Mouse (Mus musculus) limb, embryonic 14.5 days (tissue): ENCODE data around the gene Fam163a. TPM values are rescaled to one million over a fixed set of nuclear protein-coding genes. Genes with fewer than 3 reads are reported as not detected.

Experiments used
- ATAC-seq: fragments of 200-750 bp; cut with Nextera tagmentation; 2 replicates; pipeline ENCODE4 v1.8.0; 2017; ENCODE audit warnings: low read depth, moderate number of reproducible peaks, moderate TSS enrichment; ENCODE audit not compliant: low FRiP score
- DNase-seq: peaks from one replicate; pipeline ENCODE4 v3.0.0-alpha.2; 2015; ENCODE audit warnings: low spot score
- H3K27ac ChIP-seq: fragments of 300-500 bp; sonication (generic); replicated peaks from 2 replicates; pipeline ENCODE4 v1.5.1; 2014; ENCODE audit warnings: low read depth, mild to moderate bottlenecking, low read length, moderate library complexity, mixed read lengths
- H3K27me3 ChIP-seq: fragments of 300-500 bp; sonication (generic); 2 replicates; pipeline ENCODE4 v1.6.1; 2014; ENCODE audit warnings: low read length, mixed read lengths; ENCODE audit not compliant: control insufficient read depth, insufficient read depth
- H3K36me3 ChIP-seq: fragments of 300-500 bp; sonication (generic); 2 replicates; pipeline ENCODE4 v1.6.1; 2014; ENCODE audit warnings: mild to moderate bottlenecking, low read length, moderate library complexity, mixed read lengths; ENCODE audit not compliant: control insufficient read depth, insufficient read depth
- H3K4me1 ChIP-seq: fragments of 300-500 bp; sonication (generic); 2 replicates; pipeline ENCODE4 v1.6.1; 2014; ENCODE audit warnings: antibody characterized with exemption, low read length, mixed read lengths; ENCODE audit not compliant: control insufficient read depth, insufficient read depth
- H3K4me2 ChIP-seq: fragments of 300-500 bp; sonication (generic); replicated peaks from 2 replicates; pipeline ENCODE4 v1.6.1; 2014; ENCODE audit warnings: low read depth, mild to moderate bottlenecking, low read length, moderate library complexity; ENCODE audit not compliant: severe bottlenecking
- H3K4me3 ChIP-seq: fragments of 300-500 bp; sonication (generic); replicated peaks from 2 replicates; pipeline ENCODE4 v1.5.1; 2014; ENCODE audit warnings: low read length
- H3K9ac ChIP-seq: fragments of 300-500 bp; sonication (generic); 2 replicates; pipeline ENCODE4 v1.6.1; 2014; ENCODE audit warnings: mild to moderate bottlenecking, low read depth, low read length, moderate library complexity; ENCODE audit not compliant: severe bottlenecking
- H3K9me3 ChIP-seq: fragments of 300-500 bp; sonication (generic); 2 replicates; pipeline ENCODE4 v1.6.1; 2016; ENCODE audit warnings: low read length; ENCODE audit not compliant: control insufficient read depth
- POLR2A ChIP-seq: fragments of 200-500 bp; IDR thresholded peaks from 2 replicates; pipeline ENCODE4 v1.8.0; 2012; ENCODE audit warnings: inconsistent platforms, mild to moderate bottlenecking, moderate library complexity, borderline replicate concordance; ENCODE audit not compliant: insufficient read depth, insufficient read length; ENCODE audit errors: extremely low read depth
- WGBS: fragments of 180-500 bp; shearing (Covaris S2); extraction: QIAGEN DNeasy Blood & Tissue Kit; methylation state at CpG from one replicate; pipeline ENCODE4 v1.1.7; 2014; 5-methylcytosine and 5-hydroxymethylcytosine counted together
- polyA plus RNA-seq, 2 experiments: library from polyadenylated mRNA; depleted of rRNA in 1 of 2; stranded (reverse) in 1 of 2; unstranded in 1 of 2; fragments of >200 nt; fragmentation: Nextera tagmentation in 1 of 2; extraction: Ambion mirVana in 1 of 2; gene quantifications; 2 replicates each; pipeline versions ENCODE4 v1.2.1 to v1.2.3; 2012 to 2014

The Fam163a gene
- polyA plus RNA-seq, 2 experiments: 0.96 to 1.0 TPM

DNA sequence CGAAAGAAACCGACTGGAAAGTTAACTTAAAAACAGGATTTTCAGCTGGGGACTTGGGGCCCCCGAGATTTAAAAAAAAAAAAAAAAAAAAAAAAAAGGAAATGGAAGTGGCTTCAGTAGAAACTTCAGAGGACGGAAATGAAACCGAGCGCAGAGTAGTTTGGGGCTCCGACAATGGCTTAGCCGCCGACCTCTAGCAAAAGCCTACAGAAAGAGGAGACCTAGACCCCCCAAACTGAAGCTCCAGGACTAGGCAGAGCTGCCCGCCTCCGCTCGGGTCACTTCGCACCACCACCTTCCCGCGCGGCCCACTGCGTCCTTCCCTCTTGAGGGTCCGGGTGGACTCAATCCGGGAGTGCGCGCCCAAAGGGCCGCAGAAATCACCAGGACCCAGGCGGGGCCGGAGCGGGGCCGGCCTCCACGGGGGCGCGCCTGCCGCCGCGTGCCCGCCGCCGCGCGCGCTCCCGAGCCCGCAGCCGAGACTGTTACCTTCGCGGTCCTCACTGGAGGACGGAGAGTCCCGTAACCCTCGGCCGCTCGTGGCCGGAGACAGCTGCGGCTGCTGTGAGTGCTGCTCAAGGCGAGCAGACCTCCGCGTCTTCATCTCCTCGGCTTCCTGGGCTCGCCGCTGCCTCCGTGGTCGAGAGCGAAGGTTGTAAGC lies 169.4 kb downstream of the Fam163a start, which contains the start of gene Tor1aip2:
TSS of gene Tor1aip2 (plus strand) at position 135 of the 661 bp plus-strand sequence.
- peak within 1 kb of the TSS; percentile 54 for H3K4me2 ChIP-seq
- peaks cover 34% of the 10 kb centered on the region for H3K36me3 ChIP-seq
- H3K27me3 ChIP-seq: no peaks in the 10 kb centered on the region
- peak within 1 kb of the TSS; percentile 99 for H3K27ac ChIP-seq
- peak; percentile 63; the same call in 1 of the 2 replicates for TF ChIP-seq POLR2A
- WGBS: under 1% methylated on average over 51 of the region's 59 CpGs
- ATAC-seq: peak; percentile 81
- H3K4me3 ChIP-seq: peak within 1 kb of the TSS; percentile 72
- DNase-seq: peak; percentile 82
- H3K4me1 ChIP-seq: peaks cover 9% of the 10 kb centered on the region
- H3K9ac ChIP-seq: peak within 1 kb of the TSS; percentile 95
- H3K9me3 ChIP-seq: no peaks in the 10 kb centered on the region

DNA sequence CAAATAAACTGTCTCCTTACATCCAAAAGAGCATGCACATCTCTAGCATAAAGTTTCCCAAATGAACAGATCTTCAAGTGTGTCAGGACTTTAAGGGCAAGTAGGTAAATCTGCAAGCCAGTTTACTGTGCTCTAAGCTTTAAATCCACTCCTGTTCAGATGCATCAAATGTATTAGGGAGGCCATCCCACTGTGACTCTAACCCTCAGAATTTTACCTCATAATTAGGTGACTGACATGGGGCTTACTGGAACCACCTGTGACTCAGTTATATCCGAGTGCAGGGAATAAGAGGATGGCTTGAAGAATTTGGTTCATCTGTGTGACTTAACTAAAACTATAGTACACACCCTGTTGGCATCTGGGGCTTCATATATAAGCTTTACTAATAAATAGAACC lies 170.2 kb downstream of the Fam163a start:
- Histone ChIP-seq H3K4me1 (peaks cover 9% of the 10 kb centered on the region), H3K9me3 (no peaks in the 10 kb centered on the region), H3K9ac (peak overlapping the region; percentile 95), H3K36me3 (peaks cover 39% of the 10 kb centered on the region), H3K27me3 (no peaks in the 10 kb centered on the region), H3K4me3 (peak overlapping the region; percentile 72), H3K4me2 (peak overlapping the region; percentile 54), H3K27ac (peak overlapping the region; percentile 99; the same call in 1 of the 2 replicates)
- no peak for TF ChIP-seq POLR2A
- WGBS: 14% methylated on average over 1 of the region's 1 CpGs
- no peak for ATAC-seq
- DNase-seq: no peak

DNA sequence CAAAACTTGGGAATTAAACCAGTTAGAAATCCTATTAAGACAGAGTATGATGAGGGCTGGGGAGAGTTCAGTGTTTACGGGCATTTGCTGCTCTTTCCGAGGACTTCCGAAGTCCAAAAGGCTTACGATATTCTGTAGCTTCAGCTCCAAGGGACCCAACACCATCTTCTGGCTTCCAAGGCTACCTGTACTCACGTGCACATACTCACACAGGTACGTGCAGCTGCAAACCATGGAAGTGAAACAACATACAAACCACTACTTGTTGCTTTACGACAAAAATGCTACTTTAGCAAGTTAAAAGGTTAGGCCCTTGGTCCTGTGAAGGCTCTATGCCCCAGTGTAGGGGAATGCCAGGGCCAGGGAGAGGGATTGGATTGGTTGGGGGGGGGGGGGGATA lies 170.9 kb downstream of the Fam163a start:
- Histone ChIP-seq H3K4me3 (no peak overlapping the region), H3K4me2 (no peak overlapping the region), H3K4me1 (peaks cover 9% of the 10 kb centered on the region), H3K9ac (no peak overlapping the region), H3K36me3 (peaks cover 44% of the 10 kb centered on the region), H3K27ac (no peak overlapping the region), H3K27me3 (no peaks in the 10 kb centered on the region), H3K9me3 (no peaks in the 10 kb centered on the region)
- 98% methylated on average over 7 of the region's 7 CpGs for WGBS
- no peak for DNase-seq
- TF ChIP-seq POLR2A: no peak
- ATAC-seq: no peak

DNA sequence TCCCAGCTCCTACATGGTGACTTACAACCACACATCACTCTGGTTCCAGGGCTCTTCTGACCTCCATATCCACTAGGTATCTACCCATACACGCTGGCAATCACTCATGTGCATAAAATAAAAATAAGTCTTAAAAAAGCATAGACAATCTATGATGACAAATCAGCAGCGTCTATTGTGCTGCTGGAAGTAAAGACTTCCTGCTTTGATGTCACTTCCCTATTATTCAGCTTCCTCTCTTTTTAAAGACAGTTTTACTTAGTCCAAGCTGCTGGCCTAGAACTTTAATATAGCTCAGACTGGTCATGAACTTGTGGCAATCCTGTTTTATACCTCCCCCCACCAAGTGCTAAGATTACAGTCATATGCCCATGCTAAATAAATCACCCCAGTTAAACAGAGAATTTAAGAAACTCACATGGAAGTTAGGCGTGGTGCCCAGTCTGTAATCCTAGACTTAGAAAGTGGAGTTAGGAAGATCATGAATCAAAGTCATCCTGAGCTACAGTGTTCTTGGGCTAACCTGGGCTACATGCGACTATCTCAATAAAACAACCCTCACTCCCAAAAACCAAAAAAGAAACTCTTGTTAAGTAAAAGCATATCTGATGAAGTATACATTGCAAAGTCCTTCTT lies 176.4 kb downstream of the Fam163a start:
- Histone ChIP-seq H3K27ac (no peak overlapping the region), H3K4me3 (no peak overlapping the region), H3K9me3 (no peaks in the 10 kb centered on the region), H3K4me1 (no peaks in the 10 kb centered on the region), H3K36me3 (peaks cover 61% of the 10 kb centered on the region), H3K9ac (no peak overlapping the region), H3K4me2 (no peak overlapping the region), H3K27me3 (no peaks in the 10 kb centered on the region)
- ATAC-seq (no peak), DNase-seq (no peak)
- no peak for TF ChIP-seq POLR2A
- 89% methylated on average over 4 of the region's 4 CpGs for WGBS

DNA sequence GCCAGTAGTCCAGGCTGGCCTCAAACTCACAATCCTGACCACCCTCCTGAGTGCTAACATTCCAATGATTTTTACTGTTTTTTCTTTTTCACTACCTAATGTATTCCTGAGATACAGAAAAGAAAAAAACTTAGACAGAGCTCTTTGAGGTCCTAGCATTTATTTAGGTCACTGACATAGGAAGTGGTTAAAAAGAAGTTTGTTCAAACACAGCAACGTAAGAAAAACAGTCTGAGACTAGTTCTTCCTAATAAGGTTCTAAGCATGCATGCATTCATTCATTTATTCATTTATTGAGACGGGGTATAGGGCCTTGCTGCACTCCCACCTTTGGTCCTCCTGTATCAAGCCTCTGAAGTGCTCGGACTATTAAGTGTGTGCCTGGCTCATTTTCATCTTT lies 177.0 kb downstream of the Fam163a start:
- H3K4me3 ChIP-seq: no peak overlapping the region
- H3K27ac ChIP-seq: no peak overlapping the region
- no peak for TF ChIP-seq POLR2A
- no peaks in the 10 kb centered on the region for H3K27me3 ChIP-seq
- DNase-seq: no peak
- H3K36me3 ChIP-seq: peaks cover 55% of the 10 kb centered on the region
- ATAC-seq: no peak
- no peak overlapping the region for H3K4me2 ChIP-seq
- no peak overlapping the region for H3K9ac ChIP-seq
- H3K9me3 ChIP-seq: no peaks in the 10 kb centered on the region
- H3K4me1 ChIP-seq: no peaks in the 10 kb centered on the region
- 90% methylated on average over 3 of the region's 3 CpGs for WGBS

Other genes with a start within 250 kb of the Fam163a start
- gene Cep350, start 231.8 kb downstream of the Fam163a start, polyA plus RNA-seq (2012; rRNA removed): 10.8 and 10.9 TPM in 2 replicates
- gene Cep350, start 231.8 kb downstream of the Fam163a start, polyA plus RNA-seq (2014; fragmentation: Nextera tagmentation; extraction: Ambion mirVana): 13.4 and 15.0 TPM in 2 replicates
- 94.4 and 107 TPM in 2 replicates for gene Tor1aip2, start 169.6 kb downstream of the Fam163a start, polyA plus RNA-seq (2012; rRNA removed)
- 121 and 123 TPM in 2 replicates for gene Tor1aip2, start 169.6 kb downstream of the Fam163a start, polyA plus RNA-seq (2014; fragmentation: Nextera tagmentation; extraction: Ambion mirVana)
- 22.4 and 27.2 TPM in 2 replicates for gene Tor1aip1, start 168.5 kb downstream of the Fam163a start, polyA plus RNA-seq (2012; rRNA removed)
- gene Tor1aip1, start 168.5 kb downstream of the Fam163a start, polyA plus RNA-seq (2014; fragmentation: Nextera tagmentation; extraction: Ambion mirVana): 45.6 and 49.7 TPM in 2 replicates
- gene Tdrd5, start 98.6 kb upstream of the Fam163a start, polyA plus RNA-seq (2012; rRNA removed): 0.20 and 0.22 TPM in 2 replicates
- gene Tdrd5, start 98.6 kb upstream of the Fam163a start, polyA plus RNA-seq (2014; fragmentation: Nextera tagmentation; extraction: Ambion mirVana): 0.12 and 0.36 TPM in 2 replicates
- gene Nphs2, start 105.7 kb upstream of the Fam163a start, polyA plus RNA-seq (2012; rRNA removed): 0.03 and 0.08 TPM in 2 replicates
- gene Nphs2, start 105.7 kb upstream of the Fam163a start, polyA plus RNA-seq (2014; fragmentation: Nextera tagmentation; extraction: Ambion mirVana): 0.10 and 0.23 TPM in 2 replicates
- 53.6 and 66.6 TPM in 2 replicates for gene Gm2000, start 161.0 kb upstream of the Fam163a start, polyA plus RNA-seq (2012; rRNA removed)
- 945 and 958 TPM in 2 replicates for gene Gm2000, start 161.0 kb upstream of the Fam163a start, polyA plus RNA-seq (2014; fragmentation: Nextera tagmentation; extraction: Ambion mirVana)
- 0.18 and 0.39 TPM in 2 replicates for gene Axdnd1, start 216.1 kb upstream of the Fam163a start, polyA plus RNA-seq (2012; rRNA removed)
- 0.44 TPM in 1 of 2 replicates, not detected in the other for gene Axdnd1, start 216.1 kb upstream of the Fam163a start, polyA plus RNA-seq (2014; fragmentation: Nextera tagmentation; extraction: Ambion mirVana)